Mouse (Mus musculus) bone marrow, adult 2 months (tissue): Measurements from ENCODE around the gene Wwc1. TPM values are rescaled to one million over a fixed set of nuclear protein-coding genes. Genes with fewer than 3 reads are reported as not detected.

Source experiments
- H3K27ac ChIP-seq: fragments of 200-500 bp; 2 replicates; pipeline ENCODE4 v1.5.1; 2012; ENCODE audit warnings: low read depth, mild to moderate bottlenecking, control low read depth, inconsistent platforms, low read length; ENCODE audit not compliant: control insufficient read depth, poor library complexity, insufficient read depth
- H3K4me1 ChIP-seq: fragments of 200-500 bp; 2 replicates; pipeline ENCODE4 v1.6.1; 2011; ENCODE audit warnings: low read length; ENCODE audit not compliant: control insufficient read depth, insufficient read depth
- H3K4me3 ChIP-seq: fragments of 200-500 bp; replicated peaks from 2 replicates; pipeline ENCODE3; 2011; ENCODE audit warnings: mild to moderate bottlenecking, low read depth, low read length, control low read depth; ENCODE audit not compliant: control insufficient read depth
- CTCF ChIP-seq: fragments of 200-500 bp; IDR thresholded peaks from 2 replicates; pipeline ENCODE4 v1.5.1; 2011; ENCODE audit warnings: low read length, control low read depth; ENCODE audit not compliant: control insufficient read depth, insufficient read depth
- POLR2A ChIP-seq: fragments of 200-500 bp; IDR thresholded peaks from 2 replicates; pipeline ENCODE4 v1.6.1; 2011; ENCODE audit warnings: low read depth, mild to moderate bottlenecking, control low read depth, low read length, borderline replicate concordance; ENCODE audit not compliant: control insufficient read depth
- WGBS: fragments of 180-500 bp; shearing (Covaris S2); methylation state at CpG from one replicate; pipeline ENCODE4 v1.1.7; 2018; 5-methylcytosine and 5-hydroxymethylcytosine counted together
- polyA plus RNA-seq: library from polyadenylated mRNA; stranded (reverse); fragments of >200 nt; gene quantifications from 2 replicates; pipeline ENCODE4 v1.2.4, GENCODE M21; 2011; ENCODE audit warnings: low replicate concordance; ENCODE audit not compliant: missing spikeins, insufficient read depth, insufficient read length

Gene Wwc1
- polyA plus RNA-seq, 1 experiment: 0.77 TPM

GRCm38 (mm10) chr11:35977096-35977495 lies 3.2 kb downstream of the Wwc1 start:
- 66% methylated on average over 6 of the region's 6 CpGs for WGBS
- TF ChIP-seq POLR2A: no peak
- no peak for TF ChIP-seq CTCF

GRCm38 (mm10) chr11:35976482-35976881 lies 3.8 kb downstream of the Wwc1 start:
- TF ChIP-seq CTCF: no peak
- no peak for TF ChIP-seq POLR2A
- WGBS: 76% methylated on average over 6 of the region's 6 CpGs
- Histone ChIP-seq H3K4me1 (no peaks in the 10 kb centered on the region), H3K27ac (no peak overlapping the region; the same call in 1 of the 2 replicates), H3K4me3 (no peak overlapping the region)

More at GRCm38 (mm10) chr11:35977096-35977495, 3.2 kb downstream of the Wwc1 start:
- no peak overlapping the region for H3K4me3 ChIP-seq
- no peak overlapping the region for H3K27ac ChIP-seq
- no peaks in the 10 kb centered on the region for H3K4me1 ChIP-seq

- TF ChIP-seq POLR2A (no peak), CTCF (no peak)
- no peaks in the 10 kb centered on the region for H3K4me1 ChIP-seq
- no peak overlapping the region for H3K27ac ChIP-seq
- WGBS: 72% methylated on average over 6 of the region's 6 CpGs
- no peak overlapping the region for H3K4me3 ChIP-seq
These were observed 5.5 kb downstream of the Wwc1 start for GRCm38 (mm10) chr11:35974632-35975450.

DNA sequence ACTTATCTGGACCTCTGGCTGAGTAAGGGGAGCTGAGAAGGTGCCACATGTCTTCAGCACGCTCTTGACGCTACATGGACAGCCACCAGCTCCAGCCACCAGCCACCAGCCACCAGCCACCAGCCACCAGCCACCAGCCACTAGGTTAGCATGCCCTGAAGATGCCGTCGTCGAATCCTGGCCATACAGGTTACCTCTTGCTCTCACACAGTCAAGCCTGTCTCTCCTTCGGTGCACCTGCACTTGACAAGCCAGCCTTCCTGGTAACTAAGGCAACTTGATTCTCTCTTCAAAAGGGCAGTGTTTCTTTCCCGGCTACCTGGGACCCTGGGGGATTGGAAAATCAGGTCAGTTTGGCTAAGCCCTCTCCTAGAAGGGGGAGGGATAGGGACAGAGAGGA lies 7.2 kb downstream of the Wwc1 start:
- TF ChIP-seq CTCF: no peak
- TF ChIP-seq POLR2A: no peak
- Histone ChIP-seq H3K4me1 (no peaks in the 10 kb centered on the region), H3K4me3 (no peak overlapping the region), H3K27ac (no peak overlapping the region)
- 53% methylated on average over 7 of the region's 7 CpGs for WGBS

- Histone ChIP-seq H3K4me1 (no peaks in the 10 kb centered on the region), H3K27ac (no peak overlapping the region), H3K4me3 (no peak overlapping the region)
- WGBS: 20% methylated on average over 6 of the region's 6 CpGs
- TF ChIP-seq CTCF (no peak), POLR2A (no peak)
These were observed 7.9 kb downstream of the Wwc1 start for GRCm38 (mm10) chr11:35972270-35972931.

DNA sequence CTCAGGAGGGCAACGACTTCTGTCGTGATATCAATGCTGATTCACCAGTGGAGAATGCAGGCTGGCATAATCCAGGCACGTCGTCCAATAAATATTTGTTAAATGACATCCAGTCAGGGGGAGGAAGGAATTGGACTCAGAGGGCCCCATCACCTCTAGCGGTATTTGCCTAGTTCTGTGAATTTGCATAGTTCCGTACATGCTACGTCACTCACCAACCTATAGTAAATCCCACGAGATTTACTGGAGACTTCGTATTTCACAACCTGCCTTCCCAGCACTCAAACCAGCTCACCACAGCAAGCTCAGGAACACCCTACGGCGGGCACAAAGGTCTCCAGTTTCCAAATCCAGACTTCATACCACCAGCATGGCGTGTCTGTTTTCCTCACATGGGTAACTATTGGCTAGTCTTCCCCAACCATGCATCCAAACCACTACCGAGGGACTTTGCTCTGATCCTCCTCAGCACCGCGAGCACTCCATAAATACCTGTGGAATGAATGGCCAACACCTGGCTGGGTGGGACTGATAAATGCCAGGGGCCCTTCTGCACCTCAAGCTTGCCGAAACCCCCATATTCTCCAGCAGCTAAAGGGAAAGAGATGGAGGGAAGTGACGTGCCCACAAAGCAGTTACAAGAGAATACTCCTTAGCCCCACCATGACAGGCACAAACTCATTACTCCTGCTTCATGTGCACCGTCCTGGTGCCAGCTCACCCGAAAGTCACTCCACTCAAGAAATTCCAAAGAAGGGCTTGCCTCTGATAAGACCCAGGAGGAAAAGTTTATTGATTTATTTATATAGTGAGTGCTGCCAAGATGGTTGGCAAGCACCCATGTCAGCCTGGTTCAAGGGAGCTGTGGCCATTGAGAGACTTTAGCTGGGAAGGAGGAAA lies 9.3 kb downstream of the Wwc1 start:
- Histone ChIP-seq H3K4me3 (no peak overlapping the region), H3K4me1 (no peaks in the 10 kb centered on the region), H3K27ac (no peak overlapping the region)
- TF ChIP-seq POLR2A (no peak), CTCF (no peak)
- 80% methylated on average over 19 of the region's 19 CpGs for WGBS

DNA sequence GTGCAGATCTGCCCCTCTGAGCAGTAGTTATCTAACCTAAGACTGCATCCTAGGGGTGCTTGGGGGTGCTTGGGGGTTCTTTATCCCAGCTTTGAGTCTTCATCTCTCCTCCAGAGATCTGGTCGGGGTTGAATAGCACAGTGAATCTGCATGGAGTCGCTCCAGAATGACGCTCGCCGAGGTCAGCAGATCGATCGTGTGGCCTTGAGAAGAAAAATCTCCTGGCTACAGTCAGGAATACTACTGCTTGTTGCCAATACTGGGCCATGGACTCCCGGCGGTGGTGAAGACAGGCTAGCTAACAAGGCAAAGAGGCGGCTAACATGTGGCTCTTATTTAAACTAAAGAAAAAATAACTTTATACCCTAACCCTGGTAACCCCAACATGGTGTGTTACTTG lies 12.0 kb downstream of the Wwc1 start:
- no peaks in the 10 kb centered on the region for H3K4me1 ChIP-seq
- H3K27ac ChIP-seq: no peak overlapping the region
- 90% methylated on average over 10 of the region's 10 CpGs for WGBS
- no peak overlapping the region for H3K4me3 ChIP-seq
- TF ChIP-seq POLR2A (no peak), CTCF (no peak)

GRCm38 (mm10) chr11:35963981-35964549 lies 16.3 kb downstream of the Wwc1 start:
- 75% methylated on average over 9 of the region's 9 CpGs for WGBS
- Histone ChIP-seq H3K4me3 (no peak overlapping the region), H3K4me1 (no peaks in the 10 kb centered on the region), H3K27ac (no peak overlapping the region)
- no peak for TF ChIP-seq CTCF
- TF ChIP-seq POLR2A: no peak
